Mouse (Mus musculus) ES-Bruce4 (cell line): Measurements from ENCODE around the gene Lars2. TPM values are rescaled to one million over a fixed set of nuclear protein-coding genes. Genes with fewer than 3 reads are reported as not detected.

Source experiments
- H3K27ac ChIP-seq: 2 replicates; pipeline ENCODE4 v1.5.1; 2012; ENCODE audit warnings: low read length, inconsistent platforms; ENCODE audit not compliant: insufficient read depth
- H3K27me3 ChIP-seq: 2 replicates; pipeline ENCODE4 v1.6.1; 2012; ENCODE audit warnings: mild to moderate bottlenecking, low read length, inconsistent platforms; ENCODE audit not compliant: control insufficient read depth, poor library complexity, insufficient read depth, severe bottlenecking
- H3K36me3 ChIP-seq: 2 replicates; pipeline ENCODE4 v1.6.1; 2012; ENCODE audit warnings: inconsistent platforms, mild to moderate bottlenecking, low read length, moderate library complexity; ENCODE audit not compliant: control insufficient read depth, poor library complexity, insufficient read depth, severe bottlenecking
- H3K4me1 ChIP-seq: one replicate; pipeline ENCODE4 v1.8.1; 2011; ENCODE audit warnings: low read length; ENCODE audit not compliant: control insufficient read depth, insufficient read depth
- H3K4me3 ChIP-seq: 2 replicates; pipeline ENCODE4 v1.5.1; 2011; ENCODE audit warnings: low read depth, mild to moderate bottlenecking, low read length
- H3K9ac ChIP-seq: 2 replicates; pipeline ENCODE4 v1.6.1; 2012; ENCODE audit warnings: low read depth, mild to moderate bottlenecking, inconsistent platforms; ENCODE audit not compliant: poor library complexity, severe bottlenecking
- H3K9me3 ChIP-seq: replicated peaks from 2 replicates; pipeline ENCODE4 v1.6.1; 2012; ENCODE audit warnings: mild to moderate bottlenecking, low read length, inconsistent platforms; ENCODE audit not compliant: control insufficient read depth, poor library complexity, insufficient read depth, severe bottlenecking
- CTCF ChIP-seq: IDR thresholded peaks from one replicate; pipeline ENCODE4 v1.8.1; 2011; ENCODE audit warnings: low read depth, low read length
- EP300 ChIP-seq: IDR thresholded peaks from 2 replicates; pipeline ENCODE4 v1.6.1; 2011; ENCODE audit warnings: low read depth, low read length; ENCODE audit not compliant: insufficient read depth
- POLR2A ChIP-seq: IDR thresholded peaks from one replicate; pipeline ENCODE4 v1.8.1; 2011; ENCODE audit warnings: low read length; ENCODE audit not compliant: insufficient read depth
- polyA plus RNA-seq: library from polyadenylated mRNA; stranded (reverse); fragments of >200 nt; gene quantifications from 2 replicates; pipeline ENCODE4 v1.2.4, GENCODE M21; 2011; ENCODE audit warnings: low read depth; ENCODE audit not compliant: missing spikeins, insufficient read depth, insufficient read length

The Lars2 gene
- polyA plus RNA-seq, 1 experiment: 6,627 TPM

GRCm38 (mm10) chr9:123480253-123480921 is 113.7 kb downstream of the Lars2 start:
- Histone ChIP-seq H3K4me3 (no peak overlapping the region), H3K4me1 (no peaks in the 10 kb centered on the region), H3K36me3 (no peaks in the 10 kb centered on the region), H3K27ac (no peak overlapping the region), H3K9ac (no peak overlapping the region), H3K9me3 (no peaks in the 10 kb centered on the region), H3K27me3 (no peaks in the 10 kb centered on the region)
- no peak for TF ChIP-seq CTCF
- TF ChIP-seq EP300: no peak
- no peak for TF ChIP-seq POLR2A

GRCm38 (mm10) chr9:123481136-123481535 is 114.4 kb downstream of the Lars2 start:
- Histone ChIP-seq H3K27ac (no peak overlapping the region), H3K36me3 (no peaks in the 10 kb centered on the region), H3K4me3 (no peak overlapping the region), H3K27me3 (no peaks in the 10 kb centered on the region), H3K9ac (no peak overlapping the region), H3K9me3 (no peaks in the 10 kb centered on the region), H3K4me1 (no peaks in the 10 kb centered on the region)
- TF ChIP-seq EP300 (no peak), POLR2A (no peak), CTCF (no peak)

GRCm38 (mm10) chr9:123483598-123483997 is 116.9 kb downstream of the Lars2 start:
- Histone ChIP-seq H3K4me3 (no peak overlapping the region), H3K4me1 (no peaks in the 10 kb centered on the region), H3K27ac (no peak overlapping the region), H3K9me3 (no peaks in the 10 kb centered on the region), H3K27me3 (no peaks in the 10 kb centered on the region), H3K9ac (no peak overlapping the region), H3K36me3 (no peaks in the 10 kb centered on the region)
- no peak for TF ChIP-seq EP300

- no peaks in the 10 kb centered on the region for H3K9me3 ChIP-seq
- no peak overlapping the region for H3K27ac ChIP-seq
- TF ChIP-seq POLR2A: no peak
- no peak for TF ChIP-seq EP300
- no peak for TF ChIP-seq CTCF
- no peak overlapping the region for H3K9ac ChIP-seq
- no peaks in the 10 kb centered on the region for H3K36me3 ChIP-seq
- H3K4me3 ChIP-seq: no peak overlapping the region
- no peaks in the 10 kb centered on the region for H3K4me1 ChIP-seq
- H3K27me3 ChIP-seq: no peaks in the 10 kb centered on the region
These were observed 118.1 kb downstream of the Lars2 start for GRCm38 (mm10) chr9:123484830-123485229.

DNA sequence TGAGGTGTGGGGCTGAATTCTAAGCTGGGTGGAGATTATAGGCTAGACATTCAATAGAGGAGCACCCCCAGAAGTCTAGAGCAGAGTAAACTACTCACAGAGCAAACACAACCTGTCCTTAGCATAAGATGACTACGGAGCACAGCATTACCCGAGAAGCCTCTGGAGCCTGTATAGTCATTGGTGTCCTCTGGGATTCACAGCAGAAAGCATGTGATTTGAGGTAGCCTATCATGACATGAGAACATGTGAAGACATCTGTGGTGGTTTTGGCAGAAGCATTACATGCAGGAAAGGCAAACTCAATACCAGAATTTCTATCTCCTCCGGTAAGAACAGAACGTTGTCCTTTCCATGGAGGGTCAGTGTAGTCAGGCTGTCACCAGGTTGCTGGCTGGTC is 118.8 kb downstream of the Lars2 start:
- Histone ChIP-seq H3K27ac (no peak overlapping the region), H3K9ac (no peak overlapping the region), H3K4me1 (no peaks in the 10 kb centered on the region), H3K4me3 (no peak overlapping the region), H3K27me3 (no peaks in the 10 kb centered on the region), H3K9me3 (no peaks in the 10 kb centered on the region), H3K36me3 (no peaks in the 10 kb centered on the region)
- TF ChIP-seq POLR2A: no peak
- TF ChIP-seq CTCF: no peak
- TF ChIP-seq EP300: no peak

DNA sequence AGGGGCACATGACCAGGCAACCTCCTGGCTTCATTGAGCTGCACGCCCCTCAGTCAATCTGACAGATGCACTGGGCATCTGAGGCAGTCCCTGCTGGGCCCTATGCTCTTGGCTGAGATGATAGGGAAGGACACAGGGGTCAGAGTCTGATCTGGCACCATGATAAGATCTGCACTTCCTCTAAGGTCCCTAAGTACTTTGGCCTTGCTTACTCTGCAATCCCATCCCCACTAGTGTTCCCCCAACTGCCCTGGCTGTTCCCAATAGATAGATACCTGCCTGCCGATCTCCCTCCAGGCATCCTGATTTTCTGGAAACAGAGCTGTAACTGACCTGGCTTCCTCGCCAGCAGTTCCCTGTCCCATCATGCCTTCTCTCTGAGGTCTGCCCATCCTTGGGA is 119.9 kb downstream of the Lars2 start:
- TF ChIP-seq CTCF (no peak), POLR2A (no peak), EP300 (no peak)
- Histone ChIP-seq H3K9ac (no peak overlapping the region), H3K36me3 (no peaks in the 10 kb centered on the region), H3K4me3 (no peak overlapping the region), H3K27ac (no peak overlapping the region), H3K4me1 (no peaks in the 10 kb centered on the region), H3K27me3 (no peaks in the 10 kb centered on the region), H3K9me3 (no peaks in the 10 kb centered on the region)
